Mouse (Mus musculus) yolk sac, embryonic 10.5 days (tissue): Measurements from ENCODE around the gene Tes3-ps.

Experiments used
- DNase-seq: peaks from one replicate; pipeline ENCODE4 v3.0.0-alpha.2; 2017; ENCODE audit warnings: low spot score

Tes3-ps gene

DNA sequence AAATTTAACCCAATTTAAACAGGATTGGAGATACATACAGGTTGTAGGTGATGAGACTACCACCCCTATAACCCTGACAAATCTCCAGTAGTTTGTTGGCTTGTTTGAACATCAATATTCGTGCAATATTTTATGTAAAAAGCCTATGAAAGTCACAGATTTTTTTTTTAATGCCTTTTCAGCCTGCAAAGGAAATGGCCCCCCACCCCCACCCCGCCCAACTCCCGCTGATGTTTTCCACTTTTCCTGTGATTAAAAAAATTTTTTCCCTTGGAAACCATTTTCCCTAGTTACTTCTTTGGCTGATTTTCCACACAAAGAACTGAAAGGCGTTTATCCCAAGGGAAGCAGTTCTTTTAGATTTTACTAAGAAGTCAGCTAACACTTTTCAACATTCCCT lies 11.4 kb downstream of the Tes3-ps start, which contains the start of gene Ecm2:
Gene Ecm2, plus strand, starts transcription at position 301 of the 400 bp plus-strand sequence.
- DNase-seq, result no peak

DNA sequence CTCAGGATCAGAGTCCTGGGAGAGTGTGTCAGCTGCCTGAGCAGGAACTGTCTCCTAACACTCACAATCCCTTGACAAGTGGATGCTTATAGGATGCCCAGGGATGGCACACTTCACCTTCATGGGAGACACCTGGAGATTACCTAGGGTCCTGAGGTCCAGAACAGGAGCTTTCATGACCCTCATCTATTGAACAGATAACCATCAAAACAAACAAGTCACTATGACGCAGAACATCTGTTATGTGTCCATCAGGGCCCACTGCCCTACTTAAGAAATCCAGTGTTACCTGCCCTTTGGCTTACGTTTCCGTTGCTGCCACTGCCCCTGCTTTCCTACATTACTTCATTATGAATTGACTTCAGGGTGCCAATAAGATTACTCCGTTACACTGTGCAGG lies 12.7 kb downstream of the Tes3-ps start:
- no peak for DNase-seq

DNA sequence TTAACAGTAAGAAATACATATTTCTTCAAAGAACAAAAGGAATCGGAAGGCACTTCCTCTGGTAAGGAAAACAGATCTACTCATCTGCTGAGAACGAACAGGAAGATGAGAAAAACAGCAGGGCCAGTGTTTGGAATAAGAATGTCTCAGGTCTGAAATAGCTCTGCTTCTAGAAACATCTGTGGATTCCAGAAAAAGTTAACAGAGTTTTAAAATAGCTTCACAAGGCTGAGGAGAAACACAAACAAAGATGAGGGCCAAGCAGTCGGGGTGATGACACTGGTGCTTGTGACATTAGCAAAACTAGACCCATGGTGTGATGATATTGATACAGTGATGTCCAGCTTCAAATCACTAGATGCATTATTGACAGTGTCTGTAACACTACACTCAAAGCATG lies 14.1 kb downstream of the Tes3-ps start:
- DNase-seq, result no peak

DNA sequence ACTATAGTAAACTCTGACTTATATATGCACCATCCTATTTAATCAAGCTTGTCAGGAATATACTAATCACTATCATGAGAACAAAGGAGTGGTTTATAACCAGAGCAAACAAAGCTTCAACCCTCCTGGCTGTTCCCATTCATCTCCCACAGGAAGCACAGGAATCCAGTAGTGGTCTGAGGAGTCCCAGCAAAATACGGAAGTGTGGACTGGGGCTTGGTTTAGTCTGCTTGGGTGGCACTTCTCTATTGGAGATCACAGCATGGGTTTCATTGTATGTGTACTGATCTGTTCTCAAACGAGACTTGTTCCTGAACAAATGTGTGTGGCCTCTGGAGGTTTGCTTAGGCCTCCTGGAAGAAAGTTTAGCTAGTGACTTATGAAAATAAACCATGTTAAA lies 25.6 kb downstream of the Tes3-ps start:
- DNase-seq, result no peak

DNA sequence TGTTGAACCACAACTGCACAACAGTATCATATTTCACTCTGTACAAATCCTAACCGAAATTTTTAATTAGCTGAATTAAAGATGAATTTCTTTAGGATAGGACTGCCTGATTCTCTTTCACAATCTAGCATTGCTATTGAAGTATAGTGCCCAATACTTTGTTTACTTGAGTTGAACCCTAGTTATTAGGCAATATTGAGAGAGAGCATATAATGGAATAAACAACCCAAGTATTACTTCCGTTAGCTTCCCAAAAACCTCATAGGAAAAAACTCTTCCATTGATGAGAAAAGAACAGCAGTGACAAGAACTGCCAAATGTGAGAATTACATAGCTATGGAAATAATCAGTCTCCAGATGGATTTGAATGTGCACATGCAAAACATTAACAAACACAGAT lies 33.1 kb downstream of the Tes3-ps start:
- no peak for DNase-seq

DNA sequence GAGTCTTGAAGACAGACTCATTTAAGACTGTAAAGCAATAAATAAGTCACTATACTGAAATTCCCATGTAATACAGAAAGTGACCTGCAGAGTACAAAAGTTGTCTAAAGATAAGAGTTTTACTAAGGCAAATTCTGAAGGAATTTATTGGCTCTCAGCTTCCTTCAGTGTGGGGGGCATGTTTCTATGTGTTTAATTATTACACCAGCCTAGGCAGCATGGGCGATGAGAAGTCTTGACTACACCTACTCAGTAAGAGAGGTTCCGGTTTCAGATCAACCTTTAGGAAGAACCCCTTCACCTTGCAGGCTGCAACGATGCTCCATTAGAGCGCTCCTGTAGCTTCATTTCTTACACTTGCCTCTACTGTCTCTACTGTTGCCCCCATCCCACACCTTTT lies 37.5 kb downstream of the Tes3-ps start:
- DNase-seq, result no peak

DNA sequence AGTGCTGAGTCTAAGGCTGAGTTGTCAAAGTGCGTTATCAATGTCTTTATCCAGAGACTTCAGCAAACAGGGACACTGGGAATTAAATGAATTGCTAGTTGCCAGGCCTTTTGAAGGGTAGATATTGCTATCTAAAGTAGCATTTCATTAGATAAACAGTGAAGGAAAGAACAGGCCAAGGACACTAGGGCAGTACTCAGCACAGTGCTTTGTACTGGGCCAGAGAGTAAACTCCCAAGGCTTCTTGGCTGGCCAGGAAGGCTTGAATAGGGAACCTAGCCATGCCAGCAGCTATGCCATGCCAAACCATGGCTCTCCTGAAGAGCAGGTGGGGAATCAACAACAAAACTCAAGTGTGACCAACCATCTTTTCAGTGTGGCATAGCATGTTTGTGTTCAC lies 43.8 kb downstream of the Tes3-ps start:
- no peak for DNase-seq

DNA sequence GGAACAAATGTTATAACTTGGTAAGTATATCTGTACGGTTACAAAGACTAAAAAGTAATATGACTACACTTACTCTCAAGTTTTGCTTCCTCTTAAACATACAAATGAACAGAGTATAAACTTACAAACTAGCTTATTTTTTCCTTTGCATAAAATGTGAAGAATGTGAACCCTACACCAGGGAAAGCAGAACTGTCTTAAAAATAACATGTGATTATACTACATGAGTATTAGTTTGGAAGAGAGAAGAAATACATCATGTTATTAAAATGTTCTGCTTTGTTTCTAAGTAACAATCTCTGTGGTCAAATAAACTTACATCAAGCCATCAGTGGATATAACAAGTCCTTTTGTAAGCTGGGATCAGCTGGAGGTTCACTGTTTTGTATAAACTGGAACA lies 45.6 kb downstream of the Tes3-ps start:
- no peak for DNase-seq

DNA sequence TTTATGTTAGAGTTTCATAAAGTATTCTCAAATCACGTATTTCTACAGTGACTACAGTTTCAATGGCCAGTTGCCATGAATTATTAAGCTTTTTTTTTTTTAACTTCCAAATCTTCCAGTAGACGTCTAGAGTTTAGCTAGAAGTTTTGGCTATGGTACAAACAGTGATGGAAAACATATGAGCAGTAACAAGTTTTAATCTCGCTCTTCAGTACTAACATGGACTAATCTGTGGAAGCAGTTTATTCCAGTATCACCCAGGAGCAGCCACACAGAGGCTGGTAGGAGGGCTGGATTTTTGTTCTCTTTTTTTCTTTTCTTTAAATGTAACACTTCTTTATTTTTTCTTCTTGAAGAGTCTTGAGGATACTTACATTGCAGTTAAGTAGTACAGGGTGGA lies 51.2 kb downstream of the Tes3-ps start, which contains the start of gene Aspn:
Gene Aspn, plus strand, starts transcription at position 165 of the 400 bp plus-strand sequence.
- DNase-seq, result no peak

DNA sequence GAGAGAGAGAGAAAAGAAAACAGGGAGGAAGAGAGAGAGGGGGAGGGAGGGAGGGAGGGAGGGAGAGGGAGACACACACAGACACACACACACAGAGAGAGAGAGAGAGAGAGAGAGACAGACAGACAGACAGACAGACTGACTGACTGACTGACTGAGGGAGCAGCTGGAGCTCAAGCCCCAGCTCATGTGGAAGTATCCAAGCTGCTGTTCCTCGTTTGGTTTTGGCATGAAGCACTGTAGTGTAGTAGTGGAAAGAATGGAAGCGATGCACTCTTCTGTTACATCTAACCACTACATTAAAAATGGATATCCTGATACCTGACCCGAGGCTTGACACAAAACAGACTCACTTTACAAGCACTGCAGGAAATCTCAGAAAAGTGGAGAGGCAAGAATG lies 52.5 kb downstream of the Tes3-ps start:
- peak; percentile 5 for DNase-seq
